Mouse (Mus musculus) liver, adult 2 months (tissue): ENCODE data around the gene Pnpla6. TPM values are rescaled to one million over a fixed set of nuclear protein-coding genes. Genes with fewer than 3 reads are reported as not detected.

Experiments used
- DNase-seq: peaks from one replicate; pipeline ENCODE4 v3.0.0-alpha.2; 2011; ENCODE audit warnings: low read depth, low spot score; ENCODE audit errors: extremely low read depth
- H3K27ac ChIP-seq: fragments of 200-500 bp; replicated peaks from 2 replicates; pipeline ENCODE4 v1.5.1; 2012; ENCODE audit warnings: low read depth, mild to moderate bottlenecking, control low read depth, inconsistent platforms, low read length; ENCODE audit not compliant: insufficient read depth
- H3K27me3 ChIP-seq: fragments of 200-500 bp; 2 replicates; pipeline ENCODE4 v1.6.1; 2012; ENCODE audit warnings: mild to moderate bottlenecking, moderate library complexity, low read length, inconsistent platforms; ENCODE audit not compliant: control insufficient read depth, insufficient read depth
- H3K36me3 ChIP-seq: fragments of 200-500 bp; 2 replicates; pipeline ENCODE4 v1.6.1; 2012; ENCODE audit warnings: low read length, inconsistent platforms; ENCODE audit not compliant: control insufficient read depth, insufficient read depth
- H3K4me1 ChIP-seq: fragments of 200-500 bp; 2 replicates; pipeline ENCODE4 v1.6.1; 2011; ENCODE audit warnings: low read length; ENCODE audit not compliant: control insufficient read depth, insufficient read depth
- H3K4me3 ChIP-seq: fragments of 200-500 bp; 2 replicates; pipeline ENCODE4 v1.5.1; 2011; ENCODE audit warnings: low read depth, mild to moderate bottlenecking, control low read depth, low read length, moderate library complexity; ENCODE audit not compliant: insufficient read depth
- H3K79me2 ChIP-seq: fragments of 200-500 bp; 2 replicates; pipeline ENCODE4 v1.6.1; 2012; ENCODE audit warnings: inconsistent platforms, mild to moderate bottlenecking, low read length, moderate library complexity; ENCODE audit not compliant: control insufficient read depth, insufficient read depth
- H3K9ac ChIP-seq: fragments of 200-500 bp; 2 replicates; pipeline ENCODE4 v1.6.1; 2012; ENCODE audit warnings: low read depth, mild to moderate bottlenecking, control low read depth, inconsistent platforms, low read length
- CTCF ChIP-seq: fragments of 200-500 bp; IDR thresholded peaks from 2 replicates; pipeline ENCODE4 v1.5.1; 2011; ENCODE audit warnings: low read depth, low read length, control low read depth
- POLR2A ChIP-seq: fragments of 200-500 bp; IDR thresholded peaks from 2 replicates; pipeline ENCODE4 v1.6.1; 2011; ENCODE audit warnings: low read length, control low read depth; ENCODE audit not compliant: insufficient read depth; ENCODE audit errors: extremely low read depth
- WGBS: fragments of 180-500 bp; shearing (Covaris S2); methylation state at CpG from one replicate; pipeline ENCODE4 v1.1.7; 2018; 5-methylcytosine and 5-hydroxymethylcytosine counted together
- polyA plus RNA-seq: library from polyadenylated mRNA; depleted of rRNA; stranded (reverse); fragments of >200 nt; gene quantifications from 2 replicates; pipeline ENCODE4 v1.2.3, GENCODE M21; 2012
- total RNA-seq: library from RNA; depleted of rRNA; stranded (reverse); fragments of >200 nt; gene quantifications from 2 replicates; pipeline ENCODE4 v1.2.3, GENCODE M21; 2014

The Pnpla6 gene
- total and polyA plus RNA-seq, 2 experiments = 15.9 to 36.5 TPM

GRCm38 (mm10) chr8:3499751-3500150, 15.4 kb upstream of the Pnpla6 start:
- Histone ChIP-seq H3K79me2 (peaks cover 5% of the 10 kb centered on the region; the same call in 1 of the 2 replicates), H3K4me3 (peak overlapping the region; percentile 60), H3K9ac (peak overlapping the region; percentile 86), H3K27me3 (no peaks in the 10 kb centered on the region), H3K36me3 (no peaks in the 10 kb centered on the region), H3K27ac (peak overlapping the region; percentile 92), H3K4me1 (peaks cover 9% of the 10 kb centered on the region)
- DNase-seq = no peak
- TF ChIP-seq CTCF (no peak), POLR2A (no peak)
- WGBS = 3% methylated on average over 8 of the region's 8 CpGs

GRCm38 (mm10) chr8:3500235-3501090, 14.7 kb upstream of the Pnpla6 start, which contains the start of gene Mcoln1:
Gene Mcoln1, plus strand, starts transcription at chr8:3500457.
- no peaks in the 10 kb centered on the region for H3K27me3 ChIP-seq
- H3K36me3 ChIP-seq = no peaks in the 10 kb centered on the region
- peak within 1 kb of the TSS; percentile 92 for H3K27ac ChIP-seq
- peak; percentile 91 for DNase-seq
- H3K4me1 ChIP-seq = peaks cover 9% of the 10 kb centered on the region
- peaks cover 5% of the 10 kb centered on the region; the same call in 1 of the 2 replicates for H3K79me2 ChIP-seq
- WGBS = under 1% methylated on average over 70 of the region's 70 CpGs
- peak within 1 kb of the TSS; percentile 76 for H3K4me3 ChIP-seq
- TF ChIP-seq CTCF (no peak), POLR2A (peak; percentile 70)
- H3K9ac ChIP-seq = peak within 1 kb of the TSS; percentile 86

DNA sequence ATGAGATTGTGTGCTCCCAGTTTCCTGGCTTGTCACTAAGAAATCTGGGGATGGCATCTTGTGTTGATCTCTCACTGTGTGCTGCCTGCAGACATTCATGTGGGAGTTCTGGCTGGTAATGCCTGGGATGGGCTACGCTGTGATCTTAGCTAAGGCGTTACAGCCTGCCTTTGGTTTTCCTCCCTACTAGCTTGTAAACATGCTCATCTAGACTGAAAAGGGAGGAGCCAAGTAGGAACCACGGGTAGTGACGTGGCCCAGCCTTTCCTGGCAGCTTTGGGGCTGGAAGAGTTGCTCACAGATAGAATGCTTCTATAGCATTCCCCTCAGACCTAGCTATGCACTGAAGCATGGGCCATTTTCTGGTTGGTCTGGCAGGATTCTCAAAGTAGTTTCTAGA, 13.0 kb upstream of the Pnpla6 start:
- TF ChIP-seq POLR2A = no peak
- no peak for TF ChIP-seq CTCF
- Histone ChIP-seq H3K4me3 (no peak overlapping the region), H3K36me3 (peaks cover 4% of the 10 kb centered on the region; the same call in 1 of the 2 replicates), H3K9ac (no peak overlapping the region), H3K27me3 (no peaks in the 10 kb centered on the region), H3K27ac (no peak overlapping the region), H3K79me2 (no peaks in the 10 kb centered on the region; the same call in 1 of the 2 replicates), H3K4me1 (peaks cover 9% of the 10 kb centered on the region)
- DNase-seq = no peak
- WGBS = 42% methylated on average over 4 of the region's 4 CpGs

- peaks cover 9% of the 10 kb centered on the region; the same call in 1 of the 2 replicates for H3K36me3 ChIP-seq
- H3K79me2 ChIP-seq = no peaks in the 10 kb centered on the region
- no peak overlapping the region for H3K27ac ChIP-seq
- 79% methylated on average over 6 of the region's 6 CpGs for WGBS
- no peaks in the 10 kb centered on the region for H3K4me1 ChIP-seq
- H3K27me3 ChIP-seq = no peaks in the 10 kb centered on the region
- H3K9ac ChIP-seq = no peak overlapping the region
- TF ChIP-seq POLR2A (no peak), CTCF (no peak)
- no peak overlapping the region for H3K4me3 ChIP-seq
- no peak for DNase-seq
These were observed 7.0 kb upstream of the Pnpla6 start for GRCm38 (mm10) chr8:3507979-3508754.

- Histone ChIP-seq H3K79me2 (no peaks in the 10 kb centered on the region), H3K4me3 (peak overlapping the region; percentile 50), H3K27me3 (no peaks in the 10 kb centered on the region), H3K36me3 (peaks cover 3% of the 10 kb centered on the region; the same call in 1 of the 2 replicates), H3K27ac (peak overlapping the region; percentile 68), H3K9ac (peak overlapping the region; percentile 36), H3K4me1 (peaks cover 6% of the 10 kb centered on the region)
- DNase-seq = peak; percentile 16
- TF ChIP-seq POLR2A = no peak
- no peak for TF ChIP-seq CTCF
- 13% methylated on average over 13 of the region's 13 CpGs for WGBS
These were observed 420 bp upstream of the Pnpla6 start for GRCm38 (mm10) chr8:3514681-3515247.
